Mouse (Mus musculus) lung, postnatal 0 days (tissue): ENCODE results near the gene Triobp. TPM values are rescaled to one million over a fixed set of nuclear protein-coding genes. Genes with fewer than 3 reads are reported as not detected.
"Not testable (repeated sequence)": the region's sequence is repeated elsewhere in the genome, so short reads cannot be mapped to it uniquely, and the experiment has no call there.

ENCODE experiments used
- ATAC-seq: fragments of 200-750 bp; cut with Nextera tagmentation; 2 replicates; pipeline ENCODE4 v1.8.0; 2017; ENCODE audit warnings: moderate library complexity
- DNase-seq: peaks from one replicate; pipeline ENCODE4 v3.0.0-alpha.2; 2016; ENCODE audit warnings: low spot score
- H3K27ac ChIP-seq: fragments of 300-500 bp; sonication (generic); 2 replicates; pipeline ENCODE4 v1.5.1; 2014; ENCODE audit warnings: antibody characterized with exemption, mild to moderate bottlenecking, low read length, mixed read lengths
- H3K27me3 ChIP-seq: fragments of 300-500 bp; sonication (generic); replicated peaks from 2 replicates; pipeline ENCODE4 v1.6.1; 2014; ENCODE audit warnings: low read length, mixed read lengths; ENCODE audit not compliant: insufficient read depth
- H3K36me3 ChIP-seq: fragments of 300-500 bp; sonication (generic); 2 replicates; pipeline ENCODE4 v1.6.1; 2014; ENCODE audit warnings: low read length, mixed read lengths; ENCODE audit not compliant: insufficient read depth
- H3K4me1 ChIP-seq: fragments of 300-500 bp; sonication (generic); 2 replicates; pipeline ENCODE4 v1.6.1; 2014; ENCODE audit warnings: antibody characterized with exemption, low read depth, low read length, mixed read lengths; ENCODE audit not compliant: insufficient read depth
- H3K4me2 ChIP-seq: fragments of 300-500 bp; sonication (generic); replicated peaks from 2 replicates; pipeline ENCODE4 v1.6.1; 2014; ENCODE audit warnings: low read depth, mild to moderate bottlenecking, low read length, moderate library complexity, mixed read lengths
- H3K4me3 ChIP-seq: fragments of 300-500 bp; sonication (generic); 2 replicates; pipeline ENCODE4 v1.5.1; 2014; ENCODE audit warnings: low read depth, low read length
- H3K9ac ChIP-seq: fragments of 300-500 bp; sonication (generic); replicated peaks from 2 replicates; pipeline ENCODE4 v1.6.1; 2014; ENCODE audit warnings: low read depth, mild to moderate bottlenecking
- H3K9me3 ChIP-seq: fragments of 300-500 bp; sonication (generic); 2 replicates; pipeline ENCODE4 v1.6.1; 2016; ENCODE audit warnings: low read length, mixed read lengths
- CTCF ChIP-seq: IDR thresholded peaks from 2 replicates; pipeline ENCODE4 v1.5.1; 2016; ENCODE audit warnings: antibody characterized with exemption, mild to moderate bottlenecking
- EP300 ChIP-seq: IDR thresholded peaks from 2 replicates; pipeline ENCODE4 v1.6.1; 2016; ENCODE audit warnings: antibody characterized with exemption, mild to moderate bottlenecking, control low read depth
- WGBS: fragments of 180-500 bp; shearing (Covaris S2); extraction: QIAGEN DNeasy Blood & Tissue Kit; methylation state at CpG from one replicate; pipeline ENCODE4 v1.1.7; 2014; 5-methylcytosine and 5-hydroxymethylcytosine counted together
- polyA plus RNA-seq: library from polyadenylated mRNA; unstranded; fragments of >200 nt; fragmentation: Nextera tagmentation; extraction: Ambion mirVana; gene quantifications from 2 replicates; pipeline ENCODE4 v1.2.1, GENCODE M21; 2015

The Triobp gene
- polyA plus RNA-seq, 1 experiment from 2014 or later = 23.9 TPM

DNA sequence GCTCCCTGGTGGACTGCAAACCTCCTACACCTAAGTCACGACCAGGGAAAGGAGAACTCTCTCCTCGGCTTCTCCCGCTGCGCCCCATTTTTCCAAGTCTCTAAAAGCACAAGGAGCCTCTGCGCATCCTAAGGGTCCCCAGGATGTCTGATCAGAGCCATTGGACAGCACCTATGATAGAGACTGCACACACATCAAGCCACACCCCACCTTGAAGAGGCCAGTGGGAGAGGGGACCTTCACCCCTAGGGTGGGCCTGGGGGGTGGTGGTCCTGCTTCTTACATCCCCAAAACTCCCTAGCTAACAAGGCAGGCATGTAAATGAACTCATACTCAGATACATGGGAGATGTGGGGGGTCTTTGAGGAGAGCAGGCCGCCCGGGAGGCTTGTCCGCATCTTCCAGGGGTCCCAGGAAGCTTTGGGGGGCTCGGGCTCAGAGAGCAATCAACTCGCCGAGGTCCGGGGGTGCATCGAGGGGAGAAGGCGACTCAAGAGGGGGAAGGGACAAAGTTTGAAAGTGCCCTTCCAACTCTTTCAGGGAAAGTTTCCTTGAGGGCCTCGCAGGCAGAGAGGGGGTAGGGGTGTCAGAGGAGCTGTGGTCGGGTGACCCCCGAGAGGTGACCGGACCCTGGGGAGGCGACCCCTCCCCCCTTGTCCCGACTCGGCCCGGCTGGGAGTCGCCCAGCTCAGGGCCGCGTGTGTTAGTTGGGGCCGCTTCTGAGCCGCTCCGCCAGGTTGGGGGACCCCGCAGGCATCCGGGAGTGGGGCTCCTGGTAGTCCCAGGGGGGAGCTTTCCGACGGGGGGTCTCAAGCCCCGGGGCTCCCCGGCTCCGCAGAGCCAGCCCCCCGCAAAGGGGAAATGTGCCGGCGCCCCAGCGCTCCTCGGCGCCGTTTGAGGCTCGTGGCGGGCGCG is 80.0 kb downstream of the Triobp start:
- Histone ChIP-seq H3K4me1 (peaks cover 11% of the 10 kb centered on the region; the same call in 1 of the 2 replicates), H3K9me3 (no peaks in the 10 kb centered on the region), H3K27me3 (no peaks in the 10 kb centered on the region), H3K4me3 (peak overlapping the region; percentile 79), H3K9ac (peak overlapping the region; percentile 100), H3K27ac (peak overlapping the region; percentile 98), H3K36me3 (no peaks in the 10 kb centered on the region), H3K4me2 (peak overlapping the region; percentile 97)
- DNase-seq (peak; percentile 44), ATAC-seq (peak; percentile 21)
- 7% methylated on average over 31 of the region's 46 CpGs for WGBS
- no peak for TF ChIP-seq EP300
- TF ChIP-seq CTCF = no peak

DNA sequence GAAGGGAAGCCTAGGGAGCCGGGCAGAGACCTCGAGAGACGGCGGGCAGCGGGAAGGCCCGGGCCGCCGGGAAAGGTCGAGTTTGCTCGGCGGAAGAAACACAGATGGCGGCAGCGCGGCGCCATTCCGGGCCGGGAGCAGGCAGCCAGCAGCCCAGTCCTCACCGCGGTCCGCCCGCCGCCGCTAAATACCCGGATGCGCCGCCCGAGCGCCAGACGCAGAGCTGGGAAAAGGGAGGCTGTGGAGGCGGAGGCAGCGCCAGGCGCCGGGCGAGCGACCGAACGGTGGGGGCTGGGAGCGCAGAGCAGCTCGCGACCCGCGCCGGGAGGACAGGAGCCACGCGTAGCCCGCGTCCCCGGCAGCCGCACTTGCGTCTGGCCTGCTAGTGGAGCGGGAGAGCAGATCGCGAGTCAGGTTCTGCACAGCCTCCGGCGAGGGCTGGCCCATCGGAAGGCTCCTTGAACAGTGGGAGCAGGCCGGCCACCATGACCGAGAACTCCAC is 80.8 kb downstream of the Triobp start, which contains the start of gene H1f0:
H1f0 (plus strand) TSS at position 214 of the 502 bp plus-strand sequence.
- Histone ChIP-seq H3K9me3 (no peaks in the 10 kb centered on the region), H3K36me3 (no peaks in the 10 kb centered on the region), H3K4me3 (peak within 1 kb of the TSS; percentile 79), H3K9ac (peak within 1 kb of the TSS; percentile 100), H3K27ac (peak within 1 kb of the TSS; percentile 98), H3K27me3 (no peaks in the 10 kb centered on the region), H3K4me2 (peak within 1 kb of the TSS; percentile 97), H3K4me1 (peaks cover 11% of the 10 kb centered on the region; the same call in 1 of the 2 replicates)
- TF ChIP-seq CTCF = no peak
- no peak for TF ChIP-seq EP300
- 2% methylated on average over 41 of the region's 58 CpGs for WGBS
- ATAC-seq (peak; percentile 87), DNase-seq (peak; percentile 97)

DNA sequence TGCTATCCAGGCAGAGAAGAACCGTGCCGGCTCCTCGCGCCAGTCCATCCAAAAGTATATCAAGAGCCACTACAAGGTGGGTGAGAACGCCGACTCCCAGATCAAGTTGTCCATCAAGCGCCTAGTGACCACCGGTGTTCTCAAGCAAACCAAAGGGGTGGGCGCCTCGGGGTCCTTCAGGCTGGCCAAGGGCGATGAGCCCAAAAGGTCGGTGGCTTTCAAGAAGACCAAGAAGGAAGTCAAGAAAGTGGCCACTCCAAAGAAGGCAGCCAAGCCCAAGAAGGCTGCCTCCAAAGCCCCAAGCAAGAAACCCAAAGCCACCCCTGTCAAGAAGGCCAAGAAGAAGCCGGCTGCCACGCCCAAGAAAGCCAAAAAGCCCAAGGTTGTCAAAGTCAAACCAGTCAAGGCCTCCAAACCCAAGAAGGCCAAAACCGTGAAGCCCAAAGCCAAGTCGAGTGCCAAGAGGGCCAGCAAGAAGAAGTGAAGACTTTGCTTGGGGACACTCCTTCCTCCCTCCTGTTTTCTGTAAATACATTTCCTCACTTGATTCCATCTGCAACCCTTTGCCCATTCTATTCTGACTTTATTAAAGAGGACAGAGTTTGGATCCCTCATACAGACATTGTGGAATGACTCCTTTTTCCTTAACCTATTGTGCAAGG is 81.4 kb downstream of the Triobp start:
- no peak for ATAC-seq
- Histone ChIP-seq H3K4me3 (peak overlapping the region; percentile 79), H3K4me2 (peak overlapping the region; percentile 97), H3K9ac (peak overlapping the region; percentile 100), H3K27ac (peak overlapping the region; percentile 98), H3K36me3 (no peaks in the 10 kb centered on the region), H3K9me3 (no peaks in the 10 kb centered on the region), H3K4me1 (peaks cover 11% of the 10 kb centered on the region; the same call in 1 of the 2 replicates), H3K27me3 (no peaks in the 10 kb centered on the region)
- TF ChIP-seq CTCF = no peak
- no peak for TF ChIP-seq EP300
- WGBS = 11% methylated on average over 16 of the region's 16 CpGs
- DNase-seq = peak; percentile 14

- 3% methylated on average over 11 of the region's 11 CpGs for WGBS
- H3K4me1 ChIP-seq = peaks cover 11% of the 10 kb centered on the region; the same call in 1 of the 2 replicates
- DNase-seq = peak; percentile 56
- peak overlapping the region; percentile 79 for H3K4me3 ChIP-seq
- TF ChIP-seq EP300 = no peak
- TF ChIP-seq CTCF = no peak
- no peaks in the 10 kb centered on the region for H3K27me3 ChIP-seq
- no peaks in the 10 kb centered on the region for H3K36me3 ChIP-seq
- H3K9ac ChIP-seq = peak overlapping the region; percentile 100
- no peaks in the 10 kb centered on the region for H3K9me3 ChIP-seq
- H3K4me2 ChIP-seq = peak overlapping the region; percentile 97
- ATAC-seq = no peak
- H3K27ac ChIP-seq = peak overlapping the region; percentile 98
Observed at GRCm38 (mm10) chr15:79029519-79030241, 82.2 kb downstream of the Triobp start.

- no peak for TF ChIP-seq EP300
- TF ChIP-seq CTCF = no peak
- peak overlapping the region; percentile 100 for H3K9ac ChIP-seq
- 3% methylated on average over 52 of the region's 52 CpGs for WGBS
Observed at GRCm38 (mm10) chr15:79030551-79031435, 83.3 kb downstream of the Triobp start.

GRCm38 (mm10) chr15:79031908-79032307 is 84.4 kb downstream of the Triobp start:
- 90% methylated on average over 5 of the region's 5 CpGs for WGBS

More at GRCm38 (mm10) chr15:79030551-79031435, 83.3 kb downstream of the Triobp start:
- peak; percentile 98 for DNase-seq
- Histone ChIP-seq H3K4me1 (peaks cover 11% of the 10 kb centered on the region; the same call in 1 of the 2 replicates), H3K4me2 (peak overlapping the region; percentile 97), H3K4me3 (peak overlapping the region; percentile 79), H3K9me3 (no peaks in the 10 kb centered on the region), H3K27me3 (no peaks in the 10 kb centered on the region), H3K27ac (peak overlapping the region; percentile 98), H3K36me3 (no peaks in the 10 kb centered on the region)
- ATAC-seq = peak; percentile 86

More at GRCm38 (mm10) chr15:79031908-79032307, 84.4 kb downstream of the Triobp start:
- not testable (repeated sequence) for H3K27ac ChIP-seq, H3K4me3 ChIP-seq, H3K9ac ChIP-seq, H3K4me2 ChIP-seq, H3K9me3 ChIP-seq, ATAC-seq, DNase-seq, H3K36me3 ChIP-seq, H3K27me3 ChIP-seq
- H3K4me1 ChIP-seq = peaks cover 11% of the 10 kb centered on the region; the same call in 1 of the 2 replicates
